Mouse (Mus musculus): ENCODE data around the gene Pawr.
"Not testable (repeated sequence)": the region's sequence is repeated elsewhere in the genome, so short reads cannot be mapped to it uniquely, and the experiment has no call there.

The Pawr gene

GRCm38 (mm10) chr10:108394306-108394705 is 62.4 kb downstream of the Pawr start:
- no peak for DNase-seq

GRCm38 (mm10) chr10:108395229-108395628 is 63.3 kb downstream of the Pawr start:
- no peak for DNase-seq

- no peak for DNase-seq
Observed at GRCm38 (mm10) chr10:108395647-108396046, 63.7 kb downstream of the Pawr start.

GRCm38 (mm10) chr10:108402751-108403150 is 70.8 kb downstream of the Pawr start:
- no peak for DNase-seq

- no peak for DNase-seq
Observed at GRCm38 (mm10) chr10:108403366-108403865, 71.5 kb downstream of the Pawr start.

GRCm38 (mm10) chr10:108404087-108404486 is 72.2 kb downstream of the Pawr start:
- DNase-seq = no peak

GRCm38 (mm10) chr10:108405076-108405475 is 73.2 kb downstream of the Pawr start:
- DNase-seq = no peak

- no peak for DNase-seq
Observed at GRCm38 (mm10) chr10:108405931-108406330, 74.0 kb downstream of the Pawr start.

GRCm38 (mm10) chr10:108406798-108407754 is 75.2 kb downstream of the Pawr start:
- no peak for DNase-seq

GRCm38 (mm10) chr10:108408025-108408424 is 76.1 kb downstream of the Pawr start:
- no peak for DNase-seq

GRCm38 (mm10) chr10:108408437-108408836 is 76.5 kb downstream of the Pawr start:
- DNase-seq = no peak

GRCm38 (mm10) chr10:108408986-108409385 is 77.1 kb downstream of the Pawr start:
- no peak for DNase-seq

GRCm38 (mm10) chr10:108409529-108409928 is 77.6 kb downstream of the Pawr start:
- DNase-seq = no peak

GRCm38 (mm10) chr10:108414936-108415635 is 83.2 kb downstream of the Pawr start:
- DNase-seq = no peak

- DNase-seq = no peak
Observed at GRCm38 (mm10) chr10:108417448-108417847, 85.5 kb downstream of the Pawr start.

- no peak for DNase-seq
Observed at GRCm38 (mm10) chr10:108430553-108430952, 98.6 kb downstream of the Pawr start.

- DNase-seq = no peak
Observed at GRCm38 (mm10) chr10:108432194-108432593, 100.3 kb downstream of the Pawr start.

GRCm38 (mm10) chr10:108433976-108434375 is 102.1 kb downstream of the Pawr start:
- no peak for DNase-seq

- DNase-seq = no peak
Observed at GRCm38 (mm10) chr10:108435616-108436015, 103.7 kb downstream of the Pawr start.

GRCm38 (mm10) chr10:108436365-108436764 is 104.4 kb downstream of the Pawr start:
- DNase-seq = no peak

GRCm38 (mm10) chr10:108440251-108440650 is 108.3 kb downstream of the Pawr start:
- DNase-seq = not testable (repeated sequence)

- no peak for DNase-seq
Observed at GRCm38 (mm10) chr10:108443931-108444876, 112.3 kb downstream of the Pawr start.

GRCm38 (mm10) chr10:108445123-108445522 is 113.2 kb downstream of the Pawr start:
- no peak for DNase-seq
